Mouse (Mus musculus) forebrain, embryonic 11.5 days (tissue): ENCODE data around the gene Mri1. TPM values are rescaled to one million over a fixed set of nuclear protein-coding genes. Genes with fewer than 3 reads are reported as not detected.
A peak's percentile ranks its signal among the peaks of the same experiment; 100 is the strongest.

Experiments
- ATAC-seq: fragments of 200-750 bp; cut with Nextera tagmentation; replicated peaks from 2 replicates; pipeline ENCODE4 v1.8.0; 2017; ENCODE audit warnings: moderate TSS enrichment; ENCODE audit not compliant: low FRiP score
- DNase-seq: peaks from one replicate; pipeline ENCODE4 v3.0.0-alpha.2; 2017; ENCODE audit warnings: low spot score
- H3K27ac ChIP-seq: fragments of 300-500 bp; sonication (generic); 2 replicates; pipeline ENCODE4 v1.5.1; 2014; ENCODE audit warnings: low read depth, low read length
- H3K27me3 ChIP-seq: fragments of 300-500 bp; sonication (generic); 2 replicates; pipeline ENCODE4 v1.6.1; 2014; ENCODE audit warnings: mild to moderate bottlenecking, low read length, mixed read lengths; ENCODE audit not compliant: control insufficient read depth, insufficient read depth
- H3K36me3 ChIP-seq: fragments of 300-500 bp; sonication (generic); 2 replicates; pipeline ENCODE4 v1.6.1; 2014; ENCODE audit warnings: mild to moderate bottlenecking, low read length, moderate library complexity, mixed read lengths; ENCODE audit not compliant: control insufficient read depth, insufficient read depth
- H3K4me1 ChIP-seq: fragments of 300-500 bp; sonication (generic); replicated peaks from 2 replicates; pipeline ENCODE4 v1.6.1; 2014; ENCODE audit warnings: low read length, mixed read lengths; ENCODE audit not compliant: control insufficient read depth, insufficient read depth
- H3K4me2 ChIP-seq: fragments of 300-500 bp; sonication (generic); 2 replicates; pipeline ENCODE4 v1.6.1; 2014; ENCODE audit warnings: low read depth, mild to moderate bottlenecking, low read length, moderate library complexity, mixed read lengths; ENCODE audit not compliant: severe bottlenecking
- H3K4me3 ChIP-seq: fragments of 300-500 bp; sonication (generic); 2 replicates; pipeline ENCODE4 v1.5.1; 2014; ENCODE audit warnings: low read depth, low read length
- H3K9ac ChIP-seq: fragments of 300-500 bp; sonication (generic); 2 replicates; pipeline ENCODE4 v1.6.1; 2014; ENCODE audit warnings: low read length
- H3K9me3 ChIP-seq: fragments of 300-500 bp; sonication (generic); 2 replicates; pipeline ENCODE4 v1.6.1; 2016; ENCODE audit warnings: low read length, mixed read lengths; ENCODE audit not compliant: control insufficient read depth
- WGBS: fragments of 180-500 bp; shearing (Covaris S2); extraction: QIAGEN DNeasy Blood & Tissue Kit; methylation state at CpG from one replicate; pipeline ENCODE4 v1.1.7; 2014; 5-methylcytosine and 5-hydroxymethylcytosine counted together
- polyA plus RNA-seq: library from polyadenylated mRNA; unstranded; fragments of >200 nt; fragmentation: Nextera tagmentation; extraction: Ambion mirVana; gene quantifications from 2 replicates; pipeline ENCODE4 v1.2.1, GENCODE M21; 2014

Gene Mri1
- polyA plus RNA-seq, 1 experiment from 2014 or later: 59.6 TPM

DNA sequence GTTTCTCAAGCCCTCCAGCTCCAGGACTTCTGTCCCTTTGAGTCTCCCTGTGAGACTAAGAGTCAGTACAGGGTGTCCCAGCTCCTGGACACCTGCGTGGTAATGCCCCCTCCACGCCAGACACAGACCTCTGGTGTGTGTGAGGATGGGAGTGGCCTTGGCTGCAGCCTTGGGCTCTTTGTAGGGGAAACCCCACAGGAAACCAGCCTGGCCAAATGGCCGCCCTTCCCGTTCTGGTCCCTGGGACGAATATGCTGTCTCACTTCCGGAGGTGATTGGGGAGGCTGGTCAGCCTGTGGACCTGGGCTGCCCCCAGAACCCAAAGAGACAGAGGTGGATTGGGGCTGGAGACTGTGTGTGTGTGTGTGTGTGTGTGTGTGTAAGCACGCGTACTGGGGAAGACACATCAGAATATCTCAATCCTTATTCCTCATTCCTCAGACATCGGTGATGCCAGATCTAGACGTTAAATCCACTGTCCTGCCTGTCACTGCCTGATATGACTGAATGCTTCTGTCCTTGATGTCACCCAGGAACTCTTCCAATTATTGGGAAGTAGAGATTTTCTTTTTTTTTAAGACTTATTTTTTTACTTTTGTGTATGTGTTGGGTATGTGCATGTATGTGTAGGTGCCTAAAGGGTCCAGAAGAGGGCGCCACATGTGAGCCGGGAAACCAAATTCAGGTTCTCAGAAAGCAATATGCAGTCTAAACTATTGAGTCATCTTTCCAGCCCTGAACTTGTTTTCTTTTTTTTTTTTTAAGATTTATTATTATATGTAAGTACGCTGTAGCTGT is 53.0 kb downstream of the Mri1 start:
- 63% methylated on average over 13 of the region's 13 CpGs for WGBS
- peak overlapping the region; percentile 73 for H3K4me2 ChIP-seq
- no peaks in the 10 kb centered on the region for H3K36me3 ChIP-seq
- no peak for DNase-seq
- H3K4me1 ChIP-seq: peaks cover 40% of the 10 kb centered on the region
- H3K9ac ChIP-seq: peak overlapping the region; percentile 62
- no peaks in the 10 kb centered on the region for H3K9me3 ChIP-seq
- ATAC-seq: no peak; the same call in 1 of the 2 replicates
- H3K27me3 ChIP-seq: no peaks in the 10 kb centered on the region
- peak overlapping the region; percentile 16 for H3K4me3 ChIP-seq
- H3K27ac ChIP-seq: peak overlapping the region; percentile 68

GRCm38 (mm10) chr8:84202938-84203917 is 53.9 kb downstream of the Mri1 start:
- peak; percentile 37 for ATAC-seq
- Histone ChIP-seq H3K9me3 (no peaks in the 10 kb centered on the region), H3K27me3 (no peaks in the 10 kb centered on the region), H3K36me3 (no peaks in the 10 kb centered on the region), H3K4me1 (peaks cover 46% of the 10 kb centered on the region), H3K9ac (peak overlapping the region; percentile 62), H3K4me2 (peak overlapping the region; percentile 73), H3K27ac (peak overlapping the region; percentile 68), H3K4me3 (peak overlapping the region; percentile 16)
- peak; percentile 85 for DNase-seq
- 11% methylated on average over 34 of the region's 34 CpGs for WGBS

DNA sequence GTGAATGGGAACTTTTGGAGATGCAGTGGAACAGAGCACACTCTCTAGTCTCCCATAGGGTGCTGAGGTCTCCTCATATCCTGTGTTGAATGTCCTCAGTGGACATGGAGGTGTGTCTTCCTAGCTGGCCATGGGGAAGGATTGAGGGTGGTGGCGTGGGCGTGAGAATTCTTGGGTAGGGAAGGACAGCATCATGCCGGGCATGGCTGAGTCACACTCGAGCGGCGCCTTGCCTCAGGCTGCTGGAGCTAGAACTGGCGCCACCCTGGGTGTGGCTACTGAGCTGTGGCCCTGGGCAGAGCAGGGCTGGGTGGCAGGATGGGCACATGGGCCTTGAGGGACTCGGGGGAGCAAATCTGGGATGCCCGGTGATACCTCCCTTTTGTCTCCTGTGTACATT is 54.7 kb downstream of the Mri1 start:
- H3K4me1 ChIP-seq: peaks cover 51% of the 10 kb centered on the region
- no peaks in the 10 kb centered on the region for H3K9me3 ChIP-seq
- H3K4me3 ChIP-seq: no peak overlapping the region
- no peak for DNase-seq
- H3K27ac ChIP-seq: no peak overlapping the region
- no peaks in the 10 kb centered on the region for H3K27me3 ChIP-seq
- 92% methylated on average over 9 of the region's 9 CpGs for WGBS
- no peak overlapping the region for H3K9ac ChIP-seq
- no peak for ATAC-seq
- H3K36me3 ChIP-seq: no peaks in the 10 kb centered on the region
- H3K4me2 ChIP-seq: peak overlapping the region; percentile 12; the same call in 1 of the 2 replicates

DNA sequence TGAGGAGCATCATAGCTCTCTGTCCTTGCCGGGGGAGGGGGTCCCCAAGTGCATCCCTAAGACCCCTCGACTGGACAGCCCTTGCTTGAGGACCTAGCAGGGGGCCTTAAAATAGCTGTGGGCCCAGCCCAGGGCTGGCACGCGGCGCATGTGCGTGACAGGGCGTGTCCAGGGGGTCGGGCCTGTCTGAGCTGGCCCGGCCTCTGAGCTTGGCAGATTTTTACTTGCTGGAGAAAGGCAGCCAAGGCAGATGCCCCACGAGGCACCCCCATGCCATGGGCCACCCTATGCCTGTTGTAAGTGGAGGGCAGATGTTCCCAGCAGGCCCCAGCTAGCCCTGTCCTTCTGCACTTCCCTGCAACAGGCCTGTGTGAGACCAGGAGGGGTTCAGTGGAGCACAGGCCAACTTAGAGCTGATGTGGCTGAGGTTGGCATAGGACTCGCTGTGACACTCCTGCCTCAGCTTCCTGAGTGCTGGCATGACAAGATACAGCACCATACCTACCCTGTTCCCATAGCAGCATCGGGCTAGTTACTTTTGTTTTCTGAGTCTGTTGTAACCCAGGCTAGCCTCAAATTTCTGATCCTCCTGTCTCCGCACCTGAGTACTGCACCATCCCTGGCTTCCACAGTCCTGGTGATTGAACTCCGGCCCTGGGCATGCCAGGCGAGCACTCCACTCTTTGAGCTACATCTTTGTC is 55.4 kb downstream of the Mri1 start:
- WGBS: 66% methylated on average over 15 of the region's 15 CpGs
- no peaks in the 10 kb centered on the region for H3K9me3 ChIP-seq
- no peaks in the 10 kb centered on the region for H3K27me3 ChIP-seq
- peak overlapping the region; percentile 21; the same call in 1 of the 2 replicates for H3K27ac ChIP-seq
- no peak for DNase-seq
- no peak for ATAC-seq
- H3K36me3 ChIP-seq: no peaks in the 10 kb centered on the region
- H3K4me2 ChIP-seq: peak overlapping the region; percentile 88
- peaks cover 51% of the 10 kb centered on the region for H3K4me1 ChIP-seq
- peak overlapping the region; percentile 45 for H3K4me3 ChIP-seq
- peak overlapping the region; percentile 74 for H3K9ac ChIP-seq

GRCm38 (mm10) chr8:84200652-84201544 is 56.2 kb downstream of the Mri1 start:
- Histone ChIP-seq H3K4me1 (peaks cover 51% of the 10 kb centered on the region), H3K27me3 (no peaks in the 10 kb centered on the region), H3K4me2 (peak overlapping the region; percentile 88), H3K9me3 (no peaks in the 10 kb centered on the region), H3K36me3 (no peaks in the 10 kb centered on the region), H3K27ac (peak overlapping the region; percentile 41; the same call in 1 of the 2 replicates), H3K4me3 (peak overlapping the region; percentile 45), H3K9ac (peak overlapping the region; percentile 74)
- peak; percentile 77 for DNase-seq
- no peak for ATAC-seq
- 7% methylated on average over 53 of the region's 70 CpGs for WGBS

DNA sequence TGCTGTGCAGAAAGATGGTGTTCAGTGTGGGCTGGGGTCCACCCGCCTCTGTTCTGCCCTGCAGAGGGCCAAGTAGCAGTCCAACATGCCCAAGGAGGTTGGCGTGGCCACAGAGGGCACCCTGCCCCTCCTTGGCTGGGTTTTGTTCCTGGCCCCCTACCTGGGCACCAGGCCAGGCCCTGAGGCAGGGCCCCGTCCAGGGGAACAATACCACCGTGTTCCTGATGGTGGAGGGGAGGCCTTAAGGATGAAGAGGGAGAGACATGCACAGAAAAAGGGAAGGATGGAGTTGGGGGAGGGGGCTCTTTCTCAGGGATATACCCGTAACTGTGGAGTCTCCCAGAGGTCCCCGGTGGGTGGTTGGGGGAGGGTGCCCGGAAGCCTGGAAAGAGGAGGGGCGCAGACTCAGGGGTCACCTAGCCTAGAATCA is 57.0 kb downstream of the Mri1 start:
- no peak for ATAC-seq
- H3K9me3 ChIP-seq: no peaks in the 10 kb centered on the region
- no peak for DNase-seq
- peak overlapping the region; percentile 88 for H3K4me2 ChIP-seq
- peak overlapping the region; percentile 45 for H3K4me3 ChIP-seq
- H3K9ac ChIP-seq: peak overlapping the region; percentile 74
- no peaks in the 10 kb centered on the region for H3K27me3 ChIP-seq
- H3K36me3 ChIP-seq: no peaks in the 10 kb centered on the region
- H3K27ac ChIP-seq: peak overlapping the region; percentile 58
- 17% methylated on average over 8 of the region's 8 CpGs for WGBS
- H3K4me1 ChIP-seq: peaks cover 51% of the 10 kb centered on the region
